Mouse (Mus musculus) embryonic facial prominence, embryonic 10.5 days (tissue): ENCODE data around the gene Jak2. TPM values are rescaled to one million over a fixed set of nuclear protein-coding genes. Genes with fewer than 3 reads are reported as not detected.

Experiments used
- DNase-seq: peaks from one replicate; pipeline ENCODE4 v3.0.0-alpha.2; 2017; ENCODE audit warnings: low spot score
- H3K27ac ChIP-seq: fragments of 300-500 bp; sonication (generic); replicated peaks from 2 replicates; pipeline ENCODE4 v1.5.1; 2016; ENCODE audit warnings: mild to moderate bottlenecking
- H3K27me3 ChIP-seq: fragments of 300-500 bp; sonication (generic); replicated peaks from 2 replicates; pipeline ENCODE4 v1.6.1; 2016; ENCODE audit warnings: low read depth, mild to moderate bottlenecking; ENCODE audit not compliant: poor library complexity, severe bottlenecking
- H3K36me3 ChIP-seq: fragments of 300-500 bp; sonication (generic); replicated peaks from 2 replicates; pipeline ENCODE4 v1.6.1; 2016; ENCODE audit warnings: mild to moderate bottlenecking, moderate library complexity
- H3K4me1 ChIP-seq: fragments of 300-500 bp; sonication (generic); 2 replicates; pipeline ENCODE4 v1.6.1; 2016
- H3K4me3 ChIP-seq: fragments of 300-500 bp; sonication (generic); 2 replicates; pipeline ENCODE4 v1.5.1; 2016; ENCODE audit warnings: mild to moderate bottlenecking, moderate library complexity
- H3K9me3 ChIP-seq: fragments of 300-500 bp; sonication (generic); 2 replicates; pipeline ENCODE4 v1.6.1; 2016; ENCODE audit warnings: mild to moderate bottlenecking
- WGBS: fragments of 180-500 bp; shearing (Covaris S2); methylation state at CpG from one replicate; pipeline ENCODE4 v1.1.7; 2016; 5-methylcytosine and 5-hydroxymethylcytosine counted together
- polyA plus RNA-seq: library from polyadenylated mRNA; unstranded; fragments of >200 nt; fragmentation: Nextera tagmentation; extraction: Ambion mirVana; gene quantifications from 2 replicates; pipeline ENCODE4 v1.2.1, GENCODE M21; 2016

Jak2 gene
- polyA plus RNA-seq, 1 experiment from 2014 or later, result 6.9 TPM

GRCm38 (mm10) chr19:29360251-29360650, 108.6 kb downstream of the Jak2 start:
- peaks cover 16% of the 10 kb centered on the region for H3K4me1 ChIP-seq
- no peak for DNase-seq
- no peak overlapping the region for H3K27ac ChIP-seq
- WGBS, result 85% methylated on average over 5 of the region's 5 CpGs
- H3K27me3 ChIP-seq, result peaks cover 12% of the 10 kb centered on the region
- no peak overlapping the region for H3K4me3 ChIP-seq
- no peaks in the 10 kb centered on the region for H3K9me3 ChIP-seq
- H3K36me3 ChIP-seq, result no peaks in the 10 kb centered on the region

- no peaks in the 10 kb centered on the region for H3K9me3 ChIP-seq
- H3K27me3 ChIP-seq, result peaks cover 25% of the 10 kb centered on the region
- 2% methylated on average over 33 of the region's 33 CpGs for WGBS
- H3K36me3 ChIP-seq, result no peaks in the 10 kb centered on the region
- H3K4me1 ChIP-seq, result peaks cover 16% of the 10 kb centered on the region
- peak; percentile 91 for DNase-seq
- peak overlapping the region; percentile 67 for H3K4me3 ChIP-seq
- peak overlapping the region; percentile 80 for H3K27ac ChIP-seq
These were observed 110.0 kb downstream of the Jak2 start for GRCm38 (mm10) chr19:29361468-29362130.

GRCm38 (mm10) chr19:29362173-29362930, 110.7 kb downstream of the Jak2 start:
- no peaks in the 10 kb centered on the region for H3K36me3 ChIP-seq
- H3K4me1 ChIP-seq, result peaks cover 20% of the 10 kb centered on the region
- no peak for DNase-seq
- 50% methylated on average over 13 of the region's 13 CpGs for WGBS
- H3K27ac ChIP-seq, result peak overlapping the region; percentile 80
- peaks cover 29% of the 10 kb centered on the region for H3K27me3 ChIP-seq
- H3K4me3 ChIP-seq, result peak overlapping the region; percentile 67
- H3K9me3 ChIP-seq, result no peaks in the 10 kb centered on the region

Other genes starting within 250 kb of the Jak2 start
- 71.7 and 73.8 TPM in 2 replicates for gene Ak3, start 203.9 kb upstream of the Jak2 start, polyA plus RNA-seq
- gene Rcl1, start 150.5 kb upstream of the Jak2 start, polyA plus RNA-seq, result 89.9 and 95.4 TPM in 2 replicates
- 6.0 and 7.0 TPM in 2 replicates for gene Insl6, start 73.5 kb downstream of the Jak2 start, polyA plus RNA-seq
- gene Rln1, start 82.8 kb downstream of the Jak2 start, polyA plus RNA-seq, result 0.21 and 0.70 TPM in 2 replicates
- 34.7 and 35.3 TPM in 2 replicates for gene Plgrkt, start 115.6 kb downstream of the Jak2 start, polyA plus RNA-seq
- gene Cd274, start 115.6 kb downstream of the Jak2 start, polyA plus RNA-seq, result 0.11 and 0.18 TPM in 2 replicates
- gene Pdcd1lg2, start 159.1 kb downstream of the Jak2 start, polyA plus RNA-seq, result not detected in 2 replicates